Mouse (Mus musculus): ENCODE measurements around the gene Gm27021.

DNA sequence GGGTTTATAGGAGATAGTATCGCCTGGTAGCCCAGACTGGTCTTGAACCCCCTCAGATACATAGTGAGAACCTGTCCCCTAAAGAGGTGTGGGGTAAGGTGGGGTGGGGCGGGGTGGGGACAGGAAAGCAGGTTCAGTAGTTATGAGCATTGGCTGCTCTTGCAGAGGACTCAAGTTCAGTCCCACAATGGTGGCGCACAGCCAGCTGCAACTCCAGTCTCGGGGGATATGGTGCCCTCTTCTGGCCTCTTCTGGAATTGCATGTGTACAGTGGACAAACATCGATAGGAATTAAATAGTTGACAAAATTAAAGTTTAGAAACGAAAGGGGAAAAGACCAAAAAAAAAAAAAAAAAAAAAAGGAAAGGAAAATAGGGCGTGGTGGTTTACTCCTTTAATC is 68.4 kb downstream of the Gm27021 start:
- TF ChIP-seq CTCF (IDR thresholded peaks at IDR 0.05; ENCODE audit: low read depth), result peak; percentile 82
- TF ChIP-seq EP300 (optimal IDR thresholded peaks at IDR 0.05), result no peak

Measured in stomach, postnatal 0 days (tissue).